Mouse (Mus musculus) cerebellum, adult 2 months (tissue): ENCODE data around the gene E130308A19Rik.

Source experiments
- CTCF ChIP-seq: fragments of 200-500 bp; IDR thresholded peaks from 2 replicates; pipeline ENCODE4 v1.5.1; 2011; ENCODE audit warnings: low read depth, mild to moderate bottlenecking, control low read depth, low read length, moderate library complexity, borderline replicate concordance; ENCODE audit not compliant: insufficient read depth
- POLR2A ChIP-seq: fragments of 200-500 bp; IDR thresholded peaks from 2 replicates; pipeline ENCODE4 v1.6.1; 2011; ENCODE audit warnings: low read length, control low read depth, borderline replicate concordance; ENCODE audit not compliant: insufficient read depth

DNA sequence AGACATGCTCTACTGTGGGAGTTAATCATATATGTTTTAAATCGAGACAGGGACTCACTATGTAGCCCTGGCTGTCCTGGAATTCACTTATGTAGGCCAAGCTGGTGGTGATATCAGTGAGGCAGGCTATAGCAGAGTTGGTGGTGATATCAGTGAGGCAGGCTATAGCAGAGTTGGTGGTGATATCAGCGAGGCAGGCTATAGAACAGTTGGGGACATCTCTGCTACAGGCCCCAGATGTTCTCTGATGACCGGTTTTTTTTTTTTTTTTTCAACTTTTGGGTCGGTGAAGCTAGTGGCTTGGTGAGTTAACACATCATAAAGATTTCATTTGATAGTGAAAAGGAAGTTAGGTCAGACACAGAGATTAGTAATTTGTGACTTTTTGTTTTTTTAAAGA is 176.8 kb downstream of the E130308A19Rik start:
- TF ChIP-seq CTCF (no peak), POLR2A (no peak)
